Mouse (Mus musculus): ENCODE results near the gene Mtmr10.

GRCm38 (mm10) chr7:64331309-64331708 is 43.9 kb downstream of the Mtmr10 start:
- TF ChIP-seq CTCF (IDR thresholded peaks at IDR 0.05; ENCODE audit: low read depth): no peak
- no peak for TF ChIP-seq EP300 (optimal IDR thresholded peaks at IDR 0.05)

Data from stomach, postnatal 0 days (tissue).